Mouse (Mus musculus) lung, adult 2 months (tissue): ENCODE results near the gene Atat1.

ENCODE experiments used
- CTCF ChIP-seq: fragments of 200-500 bp; IDR thresholded peaks from 2 replicates; pipeline ENCODE4 v1.5.1; 2011; ENCODE audit warnings: mild to moderate bottlenecking, low read length, control low read depth; ENCODE audit not compliant: insufficient read depth
- POLR2A ChIP-seq: fragments of 200-500 bp; IDR thresholded peaks from 2 replicates; pipeline ENCODE4 v1.6.1; 2011; ENCODE audit warnings: low read depth, mild to moderate bottlenecking, control low read depth, low read length, borderline replicate concordance; ENCODE audit errors: extremely low read depth

DNA sequence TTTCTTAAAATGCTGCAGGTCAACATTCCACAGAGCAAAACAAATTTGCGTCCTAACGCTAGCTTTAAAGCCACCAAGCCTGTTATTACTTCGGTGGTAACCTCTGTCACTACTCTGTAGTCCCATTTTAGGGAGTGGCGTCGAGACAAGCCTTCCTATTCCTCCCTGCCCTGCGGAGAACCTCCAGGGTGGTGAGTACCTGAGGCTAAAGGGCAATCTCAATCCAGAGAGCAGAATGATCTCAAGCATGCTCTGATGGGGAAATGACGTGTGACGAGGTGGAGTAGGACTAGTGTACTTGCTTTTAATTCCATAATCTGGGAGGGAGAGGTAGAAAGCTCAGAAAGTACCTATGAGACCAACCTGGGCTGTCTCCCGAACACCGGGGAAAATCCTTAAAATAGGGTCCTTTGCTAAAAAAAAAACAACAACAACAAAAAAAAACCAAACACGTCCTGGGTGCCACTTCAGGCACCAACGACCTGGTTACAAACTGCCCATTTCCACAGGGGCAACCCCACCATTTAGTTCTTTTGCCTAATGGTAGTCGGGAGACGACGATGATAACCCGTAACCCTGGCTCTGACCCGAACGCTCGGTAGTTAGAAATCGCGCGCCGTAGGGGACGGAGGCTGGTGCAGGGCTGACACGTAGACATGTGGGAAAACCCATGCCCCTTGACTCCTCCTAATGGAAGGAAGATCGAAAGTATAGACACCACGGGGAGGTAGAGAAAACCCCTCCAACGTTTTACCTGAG, 5.8 kb upstream of the Atat1 start:
- no peak for TF ChIP-seq POLR2A
- TF ChIP-seq CTCF = no peak
